Mouse (Mus musculus): ENCODE measurements around the gene Itga8. TPM values are rescaled to one million over a fixed set of nuclear protein-coding genes. Genes with fewer than 3 reads are reported as not detected.

Gene Itga8
- 0.07 TPM in 1 of 2 replicates, not detected in the other for polyA plus RNA-seq (2012)

DNA sequence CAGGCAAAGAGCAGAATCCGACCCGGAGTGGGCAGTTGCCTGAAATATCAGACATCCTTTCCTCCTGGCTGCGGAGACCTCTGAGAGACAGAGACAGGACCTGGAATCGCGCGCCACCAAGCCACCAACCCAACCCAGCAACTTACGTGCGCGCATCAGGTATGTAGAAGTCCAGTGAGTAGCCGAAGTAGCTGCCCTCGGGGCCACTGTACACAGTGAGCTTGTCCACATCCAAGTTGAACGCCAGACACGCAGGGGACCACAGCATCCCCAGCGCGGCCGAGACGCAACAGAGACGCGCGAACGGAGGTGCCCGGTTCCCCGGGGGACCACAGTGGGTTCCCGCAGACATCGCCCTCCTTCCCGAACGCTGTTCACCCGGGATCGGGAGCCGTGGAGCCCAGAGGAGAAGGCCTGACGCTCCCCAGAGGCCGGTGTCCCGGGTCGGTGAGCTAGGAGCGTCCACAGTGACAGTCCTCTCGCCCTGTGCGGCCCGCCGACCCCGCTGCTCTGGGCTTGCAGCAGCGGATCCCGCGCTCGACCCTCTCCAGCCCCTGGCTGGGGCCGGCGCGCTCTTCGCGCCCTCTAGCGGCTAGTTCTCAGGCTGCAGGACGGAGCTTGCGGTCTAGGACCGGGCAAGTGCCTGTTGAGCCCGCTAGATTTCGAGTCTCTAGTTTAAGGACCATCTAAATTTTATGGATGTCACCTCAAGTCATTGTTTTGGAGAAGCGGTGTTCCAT, at the start of gene Itga8:
Gene Itga8, minus strand, starts transcription at position 492 of the 740 bp plus-strand sequence.

Other genes starting within 250 kb of the Itga8 start
- 50.7 and 87.2 TPM in 2 replicates for gene Mindy3, start 117.5 kb upstream of the Itga8 start, polyA plus RNA-seq (2012)

All from megakaryocyte-erythroid progenitor cell, adult 5 weeks (primary cell).